Mouse (Mus musculus): ENCODE data around the gene Rps6ka4.

The Rps6ka4 gene

DNA sequence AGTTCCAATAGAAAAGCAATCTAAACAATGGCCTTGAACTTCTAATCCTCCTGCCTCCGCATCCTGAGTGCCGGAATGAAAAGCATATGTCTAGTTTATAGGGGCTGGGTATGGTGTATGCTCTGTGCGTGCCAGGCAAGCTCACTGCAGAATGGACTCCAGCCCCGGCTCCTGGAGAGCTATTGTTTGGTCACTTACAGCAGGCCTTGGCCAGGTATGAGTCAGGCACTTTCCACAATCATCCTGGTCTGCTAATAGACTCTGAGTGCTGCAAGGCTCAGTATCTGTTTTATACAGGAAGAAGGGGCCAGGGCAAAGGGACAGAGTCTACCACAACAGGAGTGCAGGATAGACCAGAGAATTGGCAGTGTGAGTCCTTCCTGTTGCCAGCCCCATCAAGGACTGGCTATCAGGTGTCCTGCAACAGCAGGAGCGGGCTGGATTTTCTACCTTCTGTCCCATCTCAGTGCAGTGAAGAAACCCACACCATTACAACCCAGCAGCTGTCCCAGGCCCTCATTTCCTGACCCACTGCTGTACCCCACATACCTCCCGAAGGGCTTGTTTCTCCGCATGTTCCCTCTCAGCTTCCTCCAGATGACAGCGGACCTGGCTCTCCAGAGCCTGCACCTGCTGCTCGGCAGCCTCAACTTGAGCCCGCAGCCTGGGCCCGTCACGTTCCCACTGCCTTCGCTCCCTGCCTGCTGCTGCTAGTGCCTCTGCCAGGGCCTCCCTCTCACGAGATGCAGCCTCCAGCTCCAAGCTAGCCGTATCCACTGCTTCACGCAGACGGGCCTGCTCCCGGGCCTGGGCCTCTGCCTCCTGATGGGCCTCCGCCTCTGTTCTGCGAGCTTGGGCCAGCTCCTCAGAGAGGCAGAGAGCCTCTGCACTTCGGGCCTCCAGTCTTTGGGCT is 12.2 kb upstream of the Rps6ka4 start:
- DNase-seq (ENCODE audit: low read depth, low spot score), result no peak

DNA sequence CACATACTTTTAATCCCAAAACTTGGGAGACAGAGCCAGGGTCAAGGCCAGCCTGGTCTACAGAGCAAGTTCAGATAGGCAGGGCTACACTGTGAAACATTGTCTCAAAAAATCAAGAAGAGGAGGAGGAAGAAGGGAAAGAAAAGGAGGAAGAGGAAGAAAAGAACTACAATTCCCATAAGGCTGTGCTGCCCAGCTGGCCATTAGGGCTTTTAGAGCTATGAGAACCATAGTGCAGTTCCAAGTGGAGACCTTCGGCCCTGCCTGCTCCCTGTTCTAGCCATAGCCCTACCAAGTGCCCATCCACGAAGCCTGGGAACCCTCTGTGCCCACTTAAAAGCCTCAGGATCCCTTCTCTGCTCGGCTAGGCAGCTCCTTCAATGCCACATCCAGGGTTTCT is 11.1 kb upstream of the Rps6ka4 start:
- DNase-seq (ENCODE audit: low read depth, low spot score), result no peak

DNA sequence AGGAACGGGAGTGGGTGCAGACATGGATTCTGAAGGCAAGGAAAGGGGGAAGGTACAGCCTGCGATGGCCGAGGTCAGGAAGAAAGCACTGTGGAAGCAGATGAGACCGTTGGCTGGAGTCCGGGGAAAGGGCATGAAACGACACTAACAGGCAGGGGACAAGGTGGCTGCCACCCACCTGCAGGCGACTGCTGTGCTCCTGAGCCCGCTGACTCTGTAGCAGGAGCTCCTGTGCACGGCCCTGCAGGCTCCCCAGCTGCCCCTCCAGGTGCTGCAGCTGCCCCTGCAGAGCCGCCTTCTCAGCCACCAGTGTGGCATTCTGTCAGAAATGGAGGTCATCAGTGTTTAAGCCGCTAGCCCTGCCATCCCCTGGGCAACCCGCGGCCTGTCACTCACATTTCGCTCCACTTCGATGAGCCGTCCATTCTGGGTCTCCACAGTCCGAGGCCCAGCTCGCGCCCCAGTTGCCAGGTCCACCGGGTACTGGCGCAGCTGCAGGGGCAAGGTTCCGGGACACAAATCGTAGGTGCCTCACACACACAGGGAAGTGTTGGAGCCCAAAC is 9.2 kb upstream of the Rps6ka4 start:
- DNase-seq (ENCODE audit: low read depth, low spot score), result no peak

DNA sequence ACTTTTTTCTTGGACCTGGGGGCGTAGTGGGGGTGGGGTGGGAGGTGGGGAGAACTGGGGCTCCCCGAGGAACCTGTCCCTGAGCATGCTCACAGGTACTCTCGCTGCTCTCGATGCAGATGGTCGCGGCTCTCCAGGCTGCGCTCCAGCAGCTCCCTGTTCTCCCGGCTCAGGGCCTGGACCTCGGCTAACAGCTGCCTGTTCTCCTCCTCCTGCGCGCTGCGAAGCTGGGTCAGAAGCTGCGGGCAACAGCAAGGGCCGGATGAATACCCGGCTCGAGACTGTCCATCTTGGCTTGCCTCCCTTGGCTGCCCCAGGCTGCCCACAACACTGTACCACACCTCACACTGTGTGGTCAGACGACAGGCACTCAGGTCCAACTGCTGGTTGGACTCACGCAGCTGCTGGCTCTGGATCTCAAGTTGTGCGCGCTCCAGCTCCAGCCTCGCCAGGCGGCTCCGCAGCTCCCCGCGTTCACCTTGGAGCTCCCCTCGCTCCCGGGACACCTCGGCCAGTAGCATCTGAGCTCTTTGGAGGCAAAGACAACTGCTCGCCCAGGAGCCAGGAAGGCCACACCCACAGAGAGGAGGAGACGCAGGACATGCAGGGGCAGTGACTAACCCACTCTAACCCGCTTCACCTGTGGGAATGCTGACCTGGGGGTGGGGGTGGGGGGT is 7.5 kb upstream of the Rps6ka4 start:
- DNase-seq (ENCODE audit: low read depth, low spot score), result no peak

DNA sequence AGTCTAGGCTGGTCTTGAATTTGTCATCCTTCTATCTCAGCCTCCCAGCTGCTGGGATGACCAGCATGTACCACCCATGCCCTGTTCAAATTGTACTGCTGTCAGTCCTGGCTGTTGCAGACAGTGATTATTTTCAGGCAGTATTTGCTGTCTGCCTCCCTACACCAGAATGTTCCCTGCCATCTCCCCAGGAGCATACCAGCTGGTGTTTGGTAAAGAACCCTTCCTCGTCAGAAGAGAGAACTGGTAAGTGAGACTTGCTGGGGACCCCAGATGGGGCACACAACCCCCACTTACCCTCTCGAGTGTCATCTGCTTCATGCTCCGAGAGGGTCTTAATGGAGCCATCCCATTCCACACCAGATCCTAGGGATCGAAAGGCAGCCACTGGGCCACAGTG is 5.6 kb upstream of the Rps6ka4 start:
- no peak for DNase-seq (ENCODE audit: low read depth, low spot score)

DNA sequence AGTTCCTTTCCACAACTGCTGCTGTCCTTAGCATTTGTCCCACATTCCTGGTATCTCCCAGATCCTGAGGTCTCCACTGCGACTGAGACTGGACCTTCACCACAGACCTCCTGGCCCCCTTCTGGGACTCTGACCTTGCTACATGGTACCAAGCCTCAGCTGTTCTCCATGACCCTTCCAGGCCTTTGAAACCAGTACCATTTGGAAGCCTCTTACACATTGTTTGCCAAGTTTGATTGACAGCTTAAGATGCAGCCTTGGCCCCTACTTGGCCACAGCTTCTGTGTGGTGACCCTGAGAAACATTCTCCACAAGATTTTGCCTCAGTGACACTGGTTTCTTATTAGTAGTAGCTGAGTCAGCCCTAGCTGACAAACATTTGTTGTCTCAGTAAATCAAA is 1.9 kb upstream of the Rps6ka4 start:
- DNase-seq (ENCODE audit: low read depth, low spot score), result no peak

DNA sequence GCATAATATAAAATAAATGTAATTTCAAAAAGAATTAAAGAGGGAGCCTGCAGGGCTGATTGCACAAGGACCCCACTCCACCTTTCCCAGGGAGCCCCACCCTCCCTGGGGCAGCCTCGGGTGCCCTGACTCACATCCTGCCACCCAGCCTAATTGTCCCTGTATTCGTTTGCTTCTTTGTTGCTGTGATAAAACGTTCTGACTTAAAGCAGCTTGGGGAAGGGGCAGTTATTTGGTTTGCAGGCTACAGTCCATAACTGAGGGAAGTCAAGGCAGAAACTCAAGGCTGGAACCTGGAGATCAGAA is 809 bp upstream of the Rps6ka4 start:
- DNase-seq (ENCODE audit: low read depth, low spot score), result peak; percentile 39

DNA sequence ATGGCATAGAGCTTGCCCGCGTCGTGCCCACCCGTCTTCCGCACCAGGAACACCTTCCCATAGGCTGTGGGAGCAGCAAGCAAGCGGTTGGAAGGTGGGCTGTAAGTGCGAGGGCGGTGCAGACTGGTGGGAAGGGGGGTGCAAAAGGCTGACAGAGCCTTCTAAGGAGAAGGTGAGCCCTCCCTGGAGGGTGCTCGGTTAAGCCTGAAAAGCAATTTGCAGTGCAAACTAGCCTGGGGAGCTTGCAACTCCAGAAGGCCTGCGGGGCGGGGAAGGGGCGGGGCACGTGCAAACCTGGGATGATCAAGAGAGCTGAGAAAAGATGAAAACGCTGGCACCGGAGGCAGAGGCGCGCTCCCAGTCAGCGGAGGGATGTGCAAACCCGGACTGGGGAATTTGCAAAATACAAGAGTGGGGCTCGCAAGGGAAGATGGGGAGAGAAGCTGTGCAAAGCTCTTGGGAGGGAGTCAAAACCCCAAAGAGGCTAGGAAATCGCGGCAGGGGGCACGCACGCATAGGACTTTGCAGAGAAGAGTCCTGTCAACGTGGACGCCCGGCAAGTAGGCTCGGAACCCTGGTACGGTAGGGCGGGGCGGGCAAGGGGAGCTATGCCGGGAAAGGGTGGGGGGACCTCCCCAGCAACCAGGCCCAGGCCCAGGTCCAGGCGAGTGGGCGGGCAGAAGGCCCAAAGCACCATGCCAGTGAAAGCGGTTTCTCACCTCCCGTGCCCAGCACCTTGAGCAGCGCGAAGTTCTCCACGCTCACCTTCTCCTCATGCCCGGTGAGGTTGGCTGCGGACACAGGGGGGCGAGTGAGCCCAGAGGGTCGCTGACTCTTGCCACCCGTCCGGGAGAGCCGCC is 591 bp downstream of the Rps6ka4 start:
- peak; percentile 47 for DNase-seq (ENCODE audit: low read depth, low spot score)

DNA sequence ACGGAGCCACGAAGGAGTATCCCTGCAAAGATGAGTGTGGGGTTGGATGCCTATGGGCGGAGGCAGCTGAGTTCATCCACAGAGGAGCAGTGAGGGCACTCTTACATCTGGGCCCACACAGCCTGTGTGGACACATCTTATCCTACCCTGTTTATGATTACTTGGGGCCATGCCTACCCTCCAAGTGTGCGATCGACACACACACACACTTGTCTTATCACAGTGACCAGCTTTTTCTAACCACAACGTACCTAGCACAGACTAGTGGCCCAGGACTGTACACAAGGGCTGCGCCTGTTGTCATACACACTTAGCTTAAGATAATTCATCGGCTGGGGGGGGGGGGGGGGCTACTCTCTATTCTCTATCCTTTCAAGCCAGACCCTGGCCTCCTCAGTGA is 8.1 kb downstream of the Rps6ka4 start:
- no peak for DNase-seq (ENCODE audit: low read depth, low spot score)

DNA sequence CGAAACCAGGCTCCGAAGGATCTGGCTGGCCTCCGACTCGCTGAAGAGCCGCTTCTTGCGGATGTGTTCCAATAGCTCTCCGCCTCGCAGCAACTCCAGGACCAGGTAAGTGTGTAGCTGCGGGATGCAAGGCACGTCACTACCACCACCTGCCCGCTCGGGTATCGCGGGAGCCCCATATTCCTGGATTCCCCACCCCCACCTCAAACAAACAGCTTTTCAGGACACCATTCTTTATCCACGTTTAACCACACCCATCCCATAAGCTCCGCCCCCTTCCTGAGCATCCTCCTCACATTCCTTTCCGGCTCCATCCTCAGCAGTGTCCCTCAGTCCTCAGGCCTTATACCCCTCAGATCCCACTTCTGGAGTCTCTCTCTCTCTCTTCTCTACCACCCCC is 9.1 kb downstream of the Rps6ka4 start:
- DNase-seq (ENCODE audit: low read depth, low spot score), result no peak

DNA sequence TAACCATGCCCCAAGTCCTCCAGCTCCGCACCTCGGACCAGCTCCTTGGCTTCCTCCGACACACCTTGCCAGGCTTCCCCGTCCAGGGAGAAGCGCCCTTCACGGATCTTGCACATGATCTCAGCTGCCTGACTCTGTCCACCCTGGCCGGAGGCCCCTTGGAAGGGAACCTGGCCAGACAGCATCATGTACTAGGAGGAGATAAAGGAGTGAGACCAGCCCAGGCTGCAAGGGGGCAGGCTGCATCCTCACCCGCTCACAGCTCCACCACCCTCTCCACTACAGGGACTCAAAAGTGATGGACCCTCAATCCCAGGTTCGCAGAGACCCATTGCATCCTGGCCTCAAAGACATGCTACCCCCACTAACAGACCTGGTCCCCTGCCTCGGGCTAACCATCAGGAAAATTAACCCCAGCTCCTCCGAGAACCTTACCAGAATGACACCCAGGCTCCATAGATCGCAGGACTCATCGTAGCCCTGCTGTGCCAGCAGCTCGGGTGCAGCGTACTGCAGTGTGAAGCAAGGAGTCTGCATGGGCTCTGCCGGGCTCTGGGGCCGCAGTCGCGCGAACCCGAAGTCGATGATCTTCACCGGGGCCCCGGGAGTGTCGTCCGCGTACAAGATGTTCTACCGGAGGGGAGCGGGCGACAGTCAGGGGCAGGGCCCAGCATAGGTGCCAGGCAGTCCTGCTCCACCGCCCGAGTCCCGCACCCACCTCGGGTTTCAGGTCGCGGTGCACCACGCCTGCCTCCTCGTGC is 9.7 kb downstream of the Rps6ka4 start:
- DNase-seq (ENCODE audit: low read depth, low spot score), result no peak

DNA sequence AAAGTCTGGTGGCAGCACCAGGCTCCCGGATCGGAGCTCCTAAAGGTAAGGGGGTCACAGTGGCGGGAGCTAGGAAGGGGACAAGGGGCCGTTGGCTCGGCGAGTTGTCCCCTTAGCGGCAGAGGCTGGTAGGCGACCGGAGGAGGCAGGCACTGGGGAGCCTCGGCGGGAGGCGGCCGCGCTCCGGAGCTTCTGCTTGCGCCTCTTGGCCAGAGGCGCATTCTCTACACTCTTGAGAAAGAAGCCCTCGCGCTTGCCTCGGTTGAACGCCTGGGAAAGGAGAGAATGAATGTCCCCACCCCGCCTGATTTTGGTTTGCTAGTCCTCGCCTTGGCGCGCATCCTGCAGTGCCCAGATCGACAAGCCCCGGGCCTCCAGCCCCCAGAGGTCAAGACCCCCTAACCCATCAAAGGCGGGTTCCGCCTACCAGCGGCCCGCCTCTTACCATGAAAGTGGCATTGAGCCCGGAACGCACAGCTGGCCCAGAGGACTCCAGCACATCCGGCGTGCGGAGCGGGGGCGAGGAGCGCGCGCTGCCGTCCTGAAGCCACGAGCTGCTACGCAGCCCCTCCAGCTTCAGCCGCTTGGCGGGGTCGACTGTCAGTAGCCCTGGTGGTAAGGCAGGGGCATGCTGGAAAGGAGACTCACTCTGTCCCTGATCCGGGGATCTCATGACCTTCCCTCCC is 10.4 kb downstream of the Rps6ka4 start:
- DNase-seq (ENCODE audit: low read depth, low spot score), result no peak

DNA sequence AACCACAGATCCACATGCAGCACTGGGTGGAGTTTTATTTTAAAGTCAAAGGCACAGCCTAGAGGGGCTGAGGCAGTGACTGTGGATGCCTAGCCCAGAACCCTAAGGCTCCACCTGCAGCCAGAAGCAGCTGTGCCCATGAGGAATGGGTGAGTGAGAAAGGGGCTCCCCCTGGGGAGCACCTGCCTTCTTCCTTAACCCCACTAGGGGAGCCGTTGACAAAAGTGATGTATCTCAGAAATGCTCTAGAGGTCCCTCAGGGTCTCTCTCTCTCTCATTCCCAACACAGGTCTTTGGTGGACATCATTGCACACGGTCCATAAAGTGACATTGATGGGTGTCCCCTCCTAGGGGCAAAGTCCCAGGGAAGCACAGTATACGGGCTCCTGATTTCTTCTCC is 11.4 kb downstream of the Rps6ka4 start:
- DNase-seq (ENCODE audit: low read depth, low spot score), result peak; percentile 30

DNA sequence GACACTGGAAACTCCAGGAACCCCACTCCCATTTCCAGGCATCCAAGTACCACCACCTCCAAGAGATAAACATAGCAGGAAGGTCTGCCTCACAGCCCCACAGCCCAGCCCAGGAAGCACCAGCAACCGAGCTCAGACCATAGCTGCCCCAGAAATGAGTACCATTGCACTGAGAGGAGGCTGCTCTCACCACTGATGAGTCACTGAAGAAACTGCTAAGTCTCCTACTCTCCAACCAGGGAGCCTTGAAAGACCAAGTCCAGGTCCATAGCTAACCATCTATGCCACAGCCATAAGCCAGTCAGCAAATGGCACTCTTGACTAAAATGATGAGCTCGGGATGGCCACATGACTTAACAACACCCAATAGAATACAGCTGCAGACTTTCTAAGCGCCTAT is 13.8 kb downstream of the Rps6ka4 start:
- DNase-seq (ENCODE audit: low read depth, low spot score), result no peak

DNA sequence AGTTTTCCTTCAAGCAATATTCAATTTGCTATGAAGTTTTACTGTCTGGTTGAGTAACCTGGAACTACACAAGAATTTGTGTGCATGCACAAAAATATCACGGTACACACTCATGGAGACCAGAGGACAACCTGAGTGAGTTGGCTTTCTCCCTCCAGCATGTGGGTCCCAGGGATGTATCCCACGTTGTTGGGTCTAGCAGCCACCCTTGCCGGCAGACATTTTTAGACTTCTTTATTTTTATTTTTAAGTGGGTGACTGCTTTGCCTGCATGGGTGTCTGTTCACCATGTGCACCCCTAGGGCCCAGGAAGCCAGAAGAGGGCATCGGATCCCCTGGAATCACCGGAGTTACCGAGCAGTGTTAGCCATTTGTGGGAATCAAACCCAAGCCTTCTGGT is 15.1 kb downstream of the Rps6ka4 start:
- DNase-seq (ENCODE audit: low read depth, low spot score), result no peak

DNA sequence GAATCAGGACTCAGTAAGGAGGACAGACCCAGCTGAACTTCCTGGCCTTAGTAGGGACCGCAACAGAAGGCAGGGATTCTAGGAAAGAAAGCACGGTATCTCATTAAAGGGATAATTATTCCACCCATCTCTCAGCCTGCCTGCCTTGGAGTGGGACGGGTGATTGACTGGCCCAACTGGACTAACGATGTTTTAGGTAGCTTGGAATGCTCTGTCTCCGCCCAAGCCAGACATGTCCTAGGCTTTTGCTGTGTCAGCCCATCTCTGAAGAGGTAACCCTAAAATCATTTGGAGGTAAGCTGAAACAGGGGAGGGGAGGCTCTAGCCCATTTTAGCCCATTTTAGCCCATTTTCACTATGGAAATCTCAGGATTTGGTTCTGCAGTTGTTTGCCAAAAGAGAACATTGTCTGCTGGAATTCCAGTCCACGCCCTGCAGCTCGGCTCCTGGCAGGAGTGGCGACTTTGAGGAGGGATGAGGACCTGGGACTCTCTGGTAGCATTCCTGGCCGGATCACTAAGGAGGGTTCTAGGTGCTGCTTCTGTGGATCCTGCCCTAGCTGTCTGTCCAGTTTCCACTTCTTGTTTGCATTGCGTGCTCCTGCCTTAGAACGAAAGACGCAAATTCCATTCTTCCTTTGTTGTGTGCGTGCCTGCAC is 19.8 kb downstream of the Rps6ka4 start:
- DNase-seq (ENCODE audit: low read depth, low spot score), result no peak

DNA sequence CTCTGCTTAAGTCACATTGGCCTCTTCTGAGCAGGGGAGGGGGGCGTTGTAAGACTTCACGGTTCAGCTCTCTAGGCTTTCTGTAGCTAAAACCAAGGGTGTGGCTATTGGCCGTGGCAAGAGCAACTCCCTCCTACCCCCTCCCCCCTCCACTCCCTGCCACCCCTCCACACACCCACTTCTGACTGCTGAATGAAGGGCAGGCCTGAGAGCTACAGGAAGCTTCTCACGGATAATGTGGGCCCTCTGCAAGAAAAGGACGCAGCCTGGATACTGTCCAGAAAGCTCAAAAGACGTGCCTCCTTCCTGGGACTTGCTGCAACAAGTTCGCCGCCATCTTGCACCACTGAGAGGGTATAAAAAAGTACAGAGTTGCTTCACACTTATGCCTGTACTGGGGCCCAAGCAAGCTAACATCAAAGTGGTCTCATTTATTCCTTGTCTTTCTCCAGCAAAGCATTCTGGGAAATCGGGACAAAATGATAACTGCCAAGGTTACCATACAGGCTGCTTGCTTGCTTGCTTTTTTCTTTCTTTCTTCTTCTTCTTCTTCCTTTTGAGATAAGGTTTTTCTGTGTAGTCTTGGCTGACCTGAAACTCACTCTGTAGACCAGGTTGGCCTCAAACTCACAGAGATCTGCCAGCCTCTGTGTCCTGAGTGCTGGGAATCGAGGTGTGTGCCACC is 21.2 kb downstream of the Rps6ka4 start:
- no peak for DNase-seq (ENCODE audit: low read depth, low spot score)

DNA sequence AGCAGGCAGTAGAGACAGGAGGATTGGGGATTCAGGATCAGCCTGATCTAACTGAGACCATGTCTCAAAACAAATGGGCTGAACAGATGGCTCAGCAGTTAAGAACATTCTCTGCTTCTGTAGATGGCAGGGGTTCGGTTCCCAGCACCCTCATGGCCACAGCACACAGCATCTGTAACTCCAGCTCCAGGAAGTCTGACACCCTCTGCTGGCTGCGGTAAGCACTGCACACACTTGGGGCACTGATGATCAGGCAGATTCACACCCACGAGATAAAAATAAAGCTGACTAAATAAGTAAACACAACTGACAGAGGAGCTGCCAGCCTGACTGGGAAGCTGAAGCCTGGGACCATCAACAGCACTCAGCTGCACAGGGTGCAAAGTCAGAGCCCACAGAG is 25.5 kb downstream of the Rps6ka4 start:
- DNase-seq (ENCODE audit: low read depth, low spot score), result no peak

DNA sequence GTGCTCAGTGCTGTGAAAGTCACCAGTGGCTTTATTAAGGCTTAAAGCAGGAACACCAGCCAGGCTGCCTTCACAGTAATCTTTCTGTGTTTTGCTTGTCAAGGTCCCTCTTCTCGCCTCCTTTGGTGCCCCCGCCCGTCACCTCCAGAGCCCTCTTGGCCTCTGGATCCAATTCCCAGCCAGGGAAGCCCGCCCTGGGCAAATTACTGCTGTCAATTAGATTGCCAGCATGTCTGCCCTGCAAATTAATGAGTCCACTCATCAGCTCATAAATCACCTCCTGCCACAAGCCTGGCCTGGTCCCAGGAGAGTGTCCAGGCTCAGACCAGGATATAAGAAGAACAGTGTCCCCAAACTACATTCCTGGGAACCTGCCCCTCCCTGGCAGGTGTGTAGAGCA is 26.1 kb downstream of the Rps6ka4 start:
- DNase-seq (ENCODE audit: low read depth, low spot score), result no peak

Measured in CD4-positive, CD25-positive, alpha-beta regulatory T cell, adult 2 months (primary cell).